Mouse (Mus musculus): Measurements from ENCODE around the gene Wfdc13. TPM values are rescaled to one million over a fixed set of nuclear protein-coding genes. Genes with fewer than 3 reads are reported as not detected.

Wfdc13 gene
- polyA plus RNA-seq, 1 experiment from 2014 or later, result not detected

- Histone ChIP-seq H3K4me3 (no peak overlapping the region), H3K9ac (no peak overlapping the region), H3K9me3 (no peaks in the 10 kb centered on the region), H3K27me3 (replicated peaks) (no peaks in the 10 kb centered on the region), H3K4me1 (no peaks in the 10 kb centered on the region), H3K4me2 (replicated peaks) (no peak overlapping the region), H3K27ac (no peak overlapping the region), H3K36me3 (no peaks in the 10 kb centered on the region)
- ATAC-seq (ENCODE audit: low FRiP score, low read depth), result no peak
- 32% methylated on average over 6 of the region's 6 CpGs for WGBS
Observed at GRCm38 (mm10) chr2:164725895-164726619, 41.1 kb downstream of the Wfdc13 start.

GRCm38 (mm10) chr2:164731719-164732118, 46.8 kb downstream of the Wfdc13 start:
- no peaks in the 10 kb centered on the region for H3K4me1 ChIP-seq
- WGBS, result 82% methylated on average over 5 of the region's 5 CpGs

GRCm38 (mm10) chr2:164733259-164733658, 48.4 kb downstream of the Wfdc13 start:
- Histone ChIP-seq H3K9me3 (no peaks in the 10 kb centered on the region), H3K9ac (no peak overlapping the region), H3K36me3 (no peaks in the 10 kb centered on the region), H3K27ac (no peak overlapping the region), H3K4me2 (replicated peaks) (no peak overlapping the region), H3K4me3 (no peak overlapping the region), H3K27me3 (replicated peaks) (no peaks in the 10 kb centered on the region), H3K4me1 (no peaks in the 10 kb centered on the region)
- no peak for ATAC-seq (ENCODE audit: low FRiP score, low read depth)
- 91% methylated on average over 2 of the region's 2 CpGs for WGBS

More at GRCm38 (mm10) chr2:164731719-164732118, 46.8 kb downstream of the Wfdc13 start:
- Histone ChIP-seq H3K9ac (no peak overlapping the region), H3K4me3 (no peak overlapping the region), H3K27me3 (replicated peaks) (no peaks in the 10 kb centered on the region), H3K36me3 (no peaks in the 10 kb centered on the region), H3K27ac (no peak overlapping the region), H3K4me2 (replicated peaks) (no peak overlapping the region), H3K9me3 (no peaks in the 10 kb centered on the region)
- ATAC-seq (ENCODE audit: low FRiP score, low read depth), result no peak

GRCm38 (mm10) chr2:164734839-164735238, 49.9 kb downstream of the Wfdc13 start:
- no peak overlapping the region for H3K4me3 ChIP-seq
- WGBS, result 89% methylated on average over 5 of the region's 5 CpGs
- no peak overlapping the region for H3K9ac ChIP-seq
- ATAC-seq (ENCODE audit: low FRiP score, low read depth), result no peak
- no peaks in the 10 kb centered on the region for H3K4me1 ChIP-seq
- no peaks in the 10 kb centered on the region for H3K27me3 ChIP-seq (replicated peaks)
- H3K4me2 ChIP-seq (replicated peaks), result no peak overlapping the region
- no peaks in the 10 kb centered on the region for H3K36me3 ChIP-seq
- no peak overlapping the region for H3K27ac ChIP-seq
- H3K9me3 ChIP-seq, result no peaks in the 10 kb centered on the region

GRCm38 (mm10) chr2:164735446-164735845, 50.5 kb downstream of the Wfdc13 start:
- Histone ChIP-seq H3K9me3 (no peaks in the 10 kb centered on the region), H3K9ac (no peak overlapping the region)
- WGBS, result 91% methylated on average over 5 of the region's 5 CpGs

More at GRCm38 (mm10) chr2:164735446-164735845, 50.5 kb downstream of the Wfdc13 start:
- no peak for ATAC-seq (ENCODE audit: low FRiP score, low read depth)
- Histone ChIP-seq H3K27ac (no peak overlapping the region), H3K4me2 (replicated peaks) (no peak overlapping the region), H3K27me3 (replicated peaks) (no peaks in the 10 kb centered on the region), H3K36me3 (no peaks in the 10 kb centered on the region), H3K4me1 (no peaks in the 10 kb centered on the region), H3K4me3 (no peak overlapping the region)

Other genes starting within 250 kb of the Wfdc13 start
- 9.7 and 11.7 TPM in 2 replicates for gene Sdc4, start 241.2 kb upstream of the Wfdc13 start, polyA plus RNA-seq (2016; fragmentation: Nextera tagmentation; extraction: Ambion mirVana)
- gene Sys1, start 228.1 kb upstream of the Wfdc13 start, polyA plus RNA-seq (2016; fragmentation: Nextera tagmentation; extraction: Ambion mirVana), result 72.8 and 82.7 TPM in 2 replicates
- 6.0 and 6.5 TPM in 2 replicates for gene Gm20458, start 224.1 kb upstream of the Wfdc13 start, polyA plus RNA-seq (2016; fragmentation: Nextera tagmentation; extraction: Ambion mirVana)
- gene Trp53tg5, start 211.4 kb upstream of the Wfdc13 start, polyA plus RNA-seq (2016; fragmentation: Nextera tagmentation; extraction: Ambion mirVana), result not detected in 2 replicates
- gene Dbndd2, start 199.0 kb upstream of the Wfdc13 start, polyA plus RNA-seq (2016; fragmentation: Nextera tagmentation; extraction: Ambion mirVana), result 5.8 and 7.0 TPM in 2 replicates
- 50.0 and 55.3 TPM in 2 replicates for gene Pigt, start 187.6 kb upstream of the Wfdc13 start, polyA plus RNA-seq (2016; fragmentation: Nextera tagmentation; extraction: Ambion mirVana)
- gene Wfdc2, start 122.7 kb upstream of the Wfdc13 start, polyA plus RNA-seq (2016; fragmentation: Nextera tagmentation; extraction: Ambion mirVana), result 5.1 and 6.5 TPM in 2 replicates
- not detected in 2 replicates for gene Spint3, start 111.6 kb upstream of the Wfdc13 start, polyA plus RNA-seq (2016; fragmentation: Nextera tagmentation; extraction: Ambion mirVana)
- gene Wfdc6a, start 99.7 kb upstream of the Wfdc13 start, polyA plus RNA-seq (2016; fragmentation: Nextera tagmentation; extraction: Ambion mirVana), result not detected in 2 replicates
- not detected in 2 replicates for gene Eppin, start 91.5 kb upstream of the Wfdc13 start, polyA plus RNA-seq (2016; fragmentation: Nextera tagmentation; extraction: Ambion mirVana)
- gene Wfdc6b, start 71.6 kb upstream of the Wfdc13 start, polyA plus RNA-seq (2016; fragmentation: Nextera tagmentation; extraction: Ambion mirVana), result not detected in 2 replicates
- gene Wfdc8, start 71.5 kb upstream of the Wfdc13 start, polyA plus RNA-seq (2016; fragmentation: Nextera tagmentation; extraction: Ambion mirVana), result not detected in 2 replicates
- gene Wfdc16, start 46.3 kb upstream of the Wfdc13 start, polyA plus RNA-seq (2016; fragmentation: Nextera tagmentation; extraction: Ambion mirVana), result not detected in 2 replicates
- gene Wfdc10, start 29.1 kb upstream of the Wfdc13 start, polyA plus RNA-seq (2016; fragmentation: Nextera tagmentation; extraction: Ambion mirVana), result 0.48 and 0.51 TPM in 2 replicates
- not detected in 2 replicates for gene Wfdc9, start 28.5 kb upstream of the Wfdc13 start, polyA plus RNA-seq (2016; fragmentation: Nextera tagmentation; extraction: Ambion mirVana)
- gene Wfdc11, start 11.0 kb upstream of the Wfdc13 start, polyA plus RNA-seq (2016; fragmentation: Nextera tagmentation; extraction: Ambion mirVana), result not detected in 2 replicates
- not detected in 2 replicates for gene Spint4, start 13.4 kb downstream of the Wfdc13 start, polyA plus RNA-seq (2016; fragmentation: Nextera tagmentation; extraction: Ambion mirVana)
- not detected in 2 replicates for gene Spint5, start 30.2 kb downstream of the Wfdc13 start, polyA plus RNA-seq (2016; fragmentation: Nextera tagmentation; extraction: Ambion mirVana)
- gene Wfdc3, start 60.8 kb downstream of the Wfdc13 start, polyA plus RNA-seq (2016; fragmentation: Nextera tagmentation; extraction: Ambion mirVana), result 0.44 and 0.72 TPM in 2 replicates
- 85.6 and 92.2 TPM in 2 replicates for gene Dnttip1, start 60.9 kb downstream of the Wfdc13 start, polyA plus RNA-seq (2016; fragmentation: Nextera tagmentation; extraction: Ambion mirVana)
- 311 and 340 TPM in 2 replicates for gene Ube2c, start 84.8 kb downstream of the Wfdc13 start, polyA plus RNA-seq (2016; fragmentation: Nextera tagmentation; extraction: Ambion mirVana)
- 26.2 and 36.5 TPM in 2 replicates for gene Tnnc2, start 94.9 kb downstream of the Wfdc13 start, polyA plus RNA-seq (2016; fragmentation: Nextera tagmentation; extraction: Ambion mirVana)
- 14.2 and 15.6 TPM in 2 replicates for gene Snx21, start 100.7 kb downstream of the Wfdc13 start, polyA plus RNA-seq (2016; fragmentation: Nextera tagmentation; extraction: Ambion mirVana)
- 15.9 and 19.6 TPM in 2 replicates for gene Acot8, start 119.8 kb downstream of the Wfdc13 start, polyA plus RNA-seq (2016; fragmentation: Nextera tagmentation; extraction: Ambion mirVana)
- gene Zswim3, start 120.0 kb downstream of the Wfdc13 start, polyA plus RNA-seq (2016; fragmentation: Nextera tagmentation; extraction: Ambion mirVana), result 11.8 and 14.1 TPM in 2 replicates
- 22.8 and 23.7 TPM in 2 replicates for gene Zswim1, start 137.6 kb downstream of the Wfdc13 start, polyA plus RNA-seq (2016; fragmentation: Nextera tagmentation; extraction: Ambion mirVana)
- not detected in 2 replicates for gene Spata25, start 143.4 kb downstream of the Wfdc13 start, polyA plus RNA-seq (2016; fragmentation: Nextera tagmentation; extraction: Ambion mirVana)
- 105 and 114 TPM in 2 replicates for gene Ctsa, start 147.8 kb downstream of the Wfdc13 start, polyA plus RNA-seq (2016; fragmentation: Nextera tagmentation; extraction: Ambion mirVana)
- gene Neurl2, start 148.3 kb downstream of the Wfdc13 start, polyA plus RNA-seq (2016; fragmentation: Nextera tagmentation; extraction: Ambion mirVana), result 4.5 and 5.6 TPM in 2 replicates
- gene Pltp, start 172.6 kb downstream of the Wfdc13 start, polyA plus RNA-seq (2016; fragmentation: Nextera tagmentation; extraction: Ambion mirVana), result 87.9 and 93.1 TPM in 2 replicates
- 83.4 and 86.4 TPM in 2 replicates for gene Pcif1, start 194.2 kb downstream of the Wfdc13 start, polyA plus RNA-seq (2016; fragmentation: Nextera tagmentation; extraction: Ambion mirVana)
- gene Zfp335, start 226.7 kb downstream of the Wfdc13 start, polyA plus RNA-seq (2016; fragmentation: Nextera tagmentation; extraction: Ambion mirVana), result 14.5 and 17.2 TPM in 2 replicates

All from neural tube, embryonic 12.5 days (tissue).